Mouse (Mus musculus) stomach, embryonic 14.5 days (tissue): Measurements from ENCODE around the gene Ubash3b. TPM values are rescaled to one million over a fixed set of nuclear protein-coding genes. Genes with fewer than 3 reads are reported as not detected.

ENCODE experiments used
- ATAC-seq: fragments of 200-750 bp; cut with Nextera tagmentation; 2 replicates; pipeline ENCODE4 v1.8.0; 2017; ENCODE audit warnings: low read depth, moderate TSS enrichment; ENCODE audit not compliant: insufficient number of reproducible peaks, insufficient read depth, low FRiP score
- H3K27ac ChIP-seq: fragments of 300-500 bp; sonication (generic); 2 replicates; pipeline ENCODE4 v1.5.1; 2014; ENCODE audit warnings: mild to moderate bottlenecking, low read length, moderate library complexity, mixed read lengths
- H3K27me3 ChIP-seq: fragments of 300-500 bp; sonication (generic); 2 replicates; pipeline ENCODE4 v1.6.1; 2014; ENCODE audit warnings: low read length, control low read depth, mixed read lengths; ENCODE audit not compliant: control insufficient read depth, insufficient read depth
- H3K36me3 ChIP-seq: fragments of 300-500 bp; sonication (generic); 2 replicates; pipeline ENCODE4 v1.6.1; 2014; ENCODE audit warnings: mild to moderate bottlenecking, control low read depth, low read length, moderate library complexity, mixed read lengths; ENCODE audit not compliant: control insufficient read depth, insufficient read depth
- H3K4me1 ChIP-seq: fragments of 300-500 bp; sonication (generic); 2 replicates; pipeline ENCODE4 v1.6.1; 2014; ENCODE audit warnings: low read length, control low read depth, mixed read lengths; ENCODE audit not compliant: control insufficient read depth, insufficient read depth
- H3K4me2 ChIP-seq: fragments of 300-500 bp; sonication (generic); replicated peaks from 2 replicates; pipeline ENCODE4 v1.6.1; 2014; ENCODE audit warnings: low read depth, low read length, control low read depth
- H3K4me3 ChIP-seq: fragments of 300-500 bp; sonication (generic); 2 replicates; pipeline ENCODE4 v1.5.1; 2014; ENCODE audit warnings: low read depth, low read length, control low read depth
- H3K9ac ChIP-seq: fragments of 300-500 bp; sonication (generic); replicated peaks from 2 replicates; pipeline ENCODE4 v1.6.1; 2014; ENCODE audit warnings: low read depth, mild to moderate bottlenecking, control low read depth, low read length, moderate library complexity, mixed read lengths
- H3K9me3 ChIP-seq: fragments of 300-500 bp; sonication (generic); 2 replicates; pipeline ENCODE4 v1.6.1; 2016; ENCODE audit warnings: low read depth, low read length, control low read depth; ENCODE audit not compliant: control insufficient read depth
- WGBS: fragments of 180-500 bp; shearing (Covaris S2); extraction: QIAGEN DNeasy Blood & Tissue Kit; methylation state at CpG from one replicate; pipeline ENCODE4 v1.1.7; 2014; 5-methylcytosine and 5-hydroxymethylcytosine counted together
- polyA plus RNA-seq: library from polyadenylated mRNA; unstranded; fragments of >200 nt; fragmentation: Nextera tagmentation; extraction: Ambion mirVana; gene quantifications from 2 replicates; pipeline ENCODE4 v1.2.1, GENCODE M21; 2014

The Ubash3b gene
- polyA plus RNA-seq, 1 experiment from 2014 or later, result 3.7 TPM

DNA sequence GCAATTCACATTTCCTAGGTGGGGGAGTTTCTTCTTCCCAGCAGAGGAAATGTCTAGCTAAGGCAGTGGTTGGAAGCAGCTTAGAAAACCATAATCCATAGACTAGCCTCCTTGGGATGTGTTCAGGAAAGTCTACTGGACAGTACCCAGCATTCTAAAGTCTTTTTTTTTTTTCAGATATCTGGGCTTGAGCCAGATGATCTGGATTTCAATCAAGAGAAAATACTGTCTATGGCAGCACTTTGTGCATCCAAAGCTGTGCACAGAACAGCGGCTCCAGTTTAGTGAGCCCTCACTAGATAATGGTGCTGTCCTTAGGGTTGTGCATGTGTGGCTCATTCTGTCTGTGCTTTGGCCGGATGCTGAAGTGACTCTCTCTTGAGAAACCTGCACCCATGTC lies 2.3 kb downstream of the Ubash3b start:
- no peak overlapping the region for H3K4me3 ChIP-seq
- H3K4me2 ChIP-seq, result no peak overlapping the region
- no peak for ATAC-seq
- WGBS, result 84% methylated on average over 2 of the region's 2 CpGs
- peaks cover 3% of the 10 kb centered on the region; the same call in 1 of the 2 replicates for H3K27me3 ChIP-seq
- H3K36me3 ChIP-seq, result no peaks in the 10 kb centered on the region
- peaks cover 10% of the 10 kb centered on the region; the same call in 1 of the 2 replicates for H3K4me1 ChIP-seq
- no peak overlapping the region for H3K9ac ChIP-seq
- no peaks in the 10 kb centered on the region for H3K9me3 ChIP-seq
- H3K27ac ChIP-seq, result no peak overlapping the region

DNA sequence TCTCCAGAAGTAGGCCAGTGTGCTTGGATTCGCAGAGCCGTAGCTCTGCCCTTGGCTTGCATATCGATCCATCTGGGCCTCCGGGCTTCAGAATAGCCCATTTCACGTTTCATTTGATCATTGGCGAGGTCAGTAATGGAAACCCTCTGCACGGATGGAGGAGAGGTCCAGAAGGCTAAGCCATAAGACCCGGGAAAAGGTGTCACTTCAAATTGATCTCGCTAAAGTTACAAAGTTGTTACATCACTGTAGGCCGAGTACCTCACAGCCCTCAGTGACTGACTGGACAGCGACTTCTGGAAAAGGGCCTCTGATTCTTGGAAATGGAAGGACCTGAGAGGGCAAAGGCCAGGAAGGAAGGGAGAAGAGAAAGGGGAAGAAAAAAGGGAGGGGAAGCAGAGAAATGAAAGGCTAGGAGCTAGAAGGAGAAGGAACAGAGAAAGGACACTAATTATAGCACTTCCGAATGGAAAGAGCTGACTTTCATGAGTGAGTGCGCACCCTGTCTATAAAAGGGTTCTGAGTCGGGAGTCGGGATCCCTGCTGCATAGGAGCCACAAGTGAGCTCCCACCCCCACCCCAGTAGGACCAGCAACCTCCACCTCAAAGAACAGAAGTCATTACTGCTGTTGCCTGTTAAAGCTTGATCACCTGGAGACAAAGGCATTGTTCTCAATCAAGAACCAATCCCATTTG lies 3.5 kb downstream of the Ubash3b start:
- no peak for ATAC-seq

DNA sequence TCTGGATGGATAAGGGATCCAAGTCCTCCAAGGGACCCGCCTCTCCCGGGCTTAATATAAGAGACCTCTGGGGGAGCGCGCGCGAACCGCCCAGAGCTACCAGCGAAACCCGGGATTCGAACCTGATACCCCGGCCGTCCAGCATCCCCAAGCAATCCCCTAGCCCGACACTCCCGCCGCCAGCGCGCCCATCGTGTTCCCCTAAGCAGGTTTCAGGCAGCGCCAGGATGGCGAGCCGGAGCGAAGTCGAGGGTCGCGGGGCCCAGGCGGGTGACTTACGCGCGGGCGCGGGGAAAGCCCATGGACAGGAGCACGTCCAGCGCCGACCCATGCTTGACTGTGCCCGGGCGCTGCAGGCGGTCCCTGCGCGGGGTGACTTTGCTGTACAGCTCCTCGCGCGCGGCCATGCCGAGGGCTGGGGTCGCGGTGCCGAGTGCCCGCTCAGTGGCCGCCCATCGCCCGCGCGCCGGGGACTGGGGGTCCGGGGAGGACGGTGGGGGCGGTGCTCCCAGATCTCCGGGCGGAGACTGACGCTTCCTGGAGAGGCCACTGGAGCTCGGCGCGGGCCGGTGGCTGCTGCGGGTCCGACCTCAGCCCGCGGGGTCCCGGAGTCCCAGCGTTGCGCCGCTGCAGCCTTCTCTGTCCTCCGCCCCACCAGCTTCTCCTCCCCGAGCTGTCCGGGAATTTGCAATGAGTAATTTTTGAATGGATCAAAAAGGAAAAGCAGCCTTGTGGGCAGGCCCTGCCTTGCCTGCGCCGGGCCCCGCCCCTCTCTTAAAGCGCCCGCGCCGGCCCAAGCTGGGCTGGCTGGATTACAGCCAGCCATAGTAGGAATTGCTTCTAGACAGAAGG lies 4.3 kb downstream of the Ubash3b start:
- ATAC-seq, result peak; percentile 85
- Histone ChIP-seq H3K9ac (peak overlapping the region; percentile 58), H3K36me3 (no peaks in the 10 kb centered on the region), H3K27ac (peak overlapping the region; percentile 12; the same call in 1 of the 2 replicates), H3K4me3 (peak overlapping the region; percentile 78), H3K27me3 (peaks cover 3% of the 10 kb centered on the region; the same call in 1 of the 2 replicates), H3K4me2 (peak overlapping the region; percentile 82), H3K9me3 (no peaks in the 10 kb centered on the region), H3K4me1 (peaks cover 10% of the 10 kb centered on the region; the same call in 1 of the 2 replicates)
- 1% methylated on average over 79 of the region's 82 CpGs for WGBS

More for the DNA sequence above, 3.5 kb downstream of the Ubash3b start:
- H3K9ac ChIP-seq, result no peak overlapping the region
- H3K4me1 ChIP-seq, result peaks cover 10% of the 10 kb centered on the region; the same call in 1 of the 2 replicates
- no peaks in the 10 kb centered on the region for H3K9me3 ChIP-seq
- 25% methylated on average over 15 of the region's 15 CpGs for WGBS
- peak overlapping the region; percentile 82; the same call in 1 of the 2 replicates for H3K4me2 ChIP-seq
- H3K36me3 ChIP-seq, result no peaks in the 10 kb centered on the region
- no peak overlapping the region for H3K27ac ChIP-seq
- peak overlapping the region; percentile 78; the same call in 1 of the 2 replicates for H3K4me3 ChIP-seq
- peaks cover 3% of the 10 kb centered on the region; the same call in 1 of the 2 replicates for H3K27me3 ChIP-seq

DNA sequence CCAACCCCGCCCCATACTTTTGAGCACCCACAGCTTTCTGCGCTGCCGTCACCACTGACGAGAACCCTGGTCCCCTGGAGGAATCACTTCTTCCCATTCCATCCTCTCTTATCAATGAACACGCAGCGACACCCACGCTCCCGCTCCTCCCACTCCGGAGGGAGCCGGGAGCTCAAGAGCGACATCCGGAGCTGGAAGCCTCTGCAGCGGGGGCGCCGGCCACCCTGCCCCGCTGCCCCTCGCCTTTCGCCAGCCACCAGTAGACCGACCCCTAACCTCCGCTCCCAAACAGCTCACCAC lies 4.8 kb downstream of the Ubash3b start:
- Histone ChIP-seq H3K27me3 (peaks cover 3% of the 10 kb centered on the region; the same call in 1 of the 2 replicates), H3K4me1 (peaks cover 10% of the 10 kb centered on the region; the same call in 1 of the 2 replicates), H3K27ac (no peak overlapping the region; the same call in 1 of the 2 replicates), H3K4me3 (peak overlapping the region; percentile 78), H3K9me3 (no peaks in the 10 kb centered on the region), H3K4me2 (peak overlapping the region; percentile 82), H3K36me3 (no peaks in the 10 kb centered on the region), H3K9ac (peak overlapping the region; percentile 58)
- 1% methylated on average over 20 of the region's 20 CpGs for WGBS
- ATAC-seq, result no peak

DNA sequence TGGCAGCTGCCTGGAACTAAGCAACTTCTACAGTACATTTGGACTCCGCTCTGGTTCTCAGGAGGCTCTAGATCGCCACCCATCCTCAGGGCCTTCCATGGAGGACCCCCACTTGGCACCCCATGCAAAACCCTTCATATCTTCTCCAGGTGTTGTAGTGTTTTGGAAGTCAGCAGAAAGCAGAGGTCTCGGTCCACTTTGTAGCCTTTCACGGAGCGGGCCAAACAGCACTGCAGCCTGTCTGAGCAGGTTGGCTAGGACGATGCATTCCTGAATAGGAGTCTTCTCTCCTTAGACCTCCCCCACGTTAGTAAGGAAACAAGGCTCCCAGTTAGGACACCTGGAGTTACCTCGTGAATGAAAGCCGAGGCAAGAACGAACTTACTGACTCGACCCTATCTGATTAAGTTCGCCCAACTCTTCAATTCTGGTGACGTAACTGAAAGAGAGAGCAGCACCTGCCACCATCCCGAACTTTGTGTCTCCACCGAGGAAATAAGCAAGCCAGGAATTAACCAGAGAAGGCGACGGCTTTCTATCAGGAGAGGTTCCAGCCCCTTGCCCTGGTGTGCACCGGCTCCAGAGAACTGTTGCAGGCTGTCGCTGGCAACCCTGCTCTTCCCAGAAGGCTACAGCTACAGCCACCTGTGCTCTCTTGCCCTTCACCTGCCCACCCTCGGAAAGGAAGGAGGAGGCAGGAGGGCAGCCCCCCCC lies 5.3 kb downstream of the Ubash3b start:
- WGBS, result 18% methylated on average over 20 of the region's 20 CpGs
- Histone ChIP-seq H3K36me3 (no peaks in the 10 kb centered on the region), H3K9ac (0 out of 2 replicates have a peak overlapping the region, but pooled peaks have one; percentile 58), H3K4me3 (peak overlapping the region; percentile 78), H3K4me1 (peaks cover 10% of the 10 kb centered on the region; the same call in 1 of the 2 replicates), H3K4me2 (peak overlapping the region; percentile 82), H3K9me3 (no peaks in the 10 kb centered on the region), H3K27me3 (peaks cover 3% of the 10 kb centered on the region; the same call in 1 of the 2 replicates), H3K27ac (no peak overlapping the region)
- ATAC-seq, result no peak

DNA sequence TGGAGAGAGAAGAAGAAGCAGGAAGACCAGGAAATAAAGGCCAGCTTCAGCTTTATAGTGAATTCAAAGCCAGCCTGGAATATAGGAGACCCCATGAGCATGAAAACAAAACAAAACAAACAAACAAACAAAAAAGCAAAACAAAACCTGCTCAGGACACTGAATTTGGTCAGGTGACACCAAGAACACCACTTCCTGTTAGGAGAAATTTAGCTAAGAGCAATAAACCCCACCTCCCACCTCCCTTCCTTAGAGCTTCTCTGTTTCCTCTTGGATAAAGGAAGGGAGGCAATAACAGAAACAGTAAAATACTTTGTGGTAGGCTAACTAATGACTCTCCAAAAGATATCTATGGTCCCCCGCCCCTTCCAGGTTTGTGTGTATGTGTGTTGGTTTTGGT lies 7.5 kb downstream of the Ubash3b start:
- no peak overlapping the region for H3K27ac ChIP-seq
- no peaks in the 10 kb centered on the region for H3K9me3 ChIP-seq
- H3K36me3 ChIP-seq, result no peaks in the 10 kb centered on the region
- WGBS, result 82% methylated on average over 1 of the region's 1 CpGs
- peaks cover 3% of the 10 kb centered on the region; the same call in 1 of the 2 replicates for H3K27me3 ChIP-seq
- no peak overlapping the region for H3K4me2 ChIP-seq
- no peak overlapping the region for H3K4me3 ChIP-seq
- no peak for ATAC-seq
- H3K9ac ChIP-seq, result no peak overlapping the region
- H3K4me1 ChIP-seq, result peaks cover 10% of the 10 kb centered on the region; the same call in 1 of the 2 replicates

DNA sequence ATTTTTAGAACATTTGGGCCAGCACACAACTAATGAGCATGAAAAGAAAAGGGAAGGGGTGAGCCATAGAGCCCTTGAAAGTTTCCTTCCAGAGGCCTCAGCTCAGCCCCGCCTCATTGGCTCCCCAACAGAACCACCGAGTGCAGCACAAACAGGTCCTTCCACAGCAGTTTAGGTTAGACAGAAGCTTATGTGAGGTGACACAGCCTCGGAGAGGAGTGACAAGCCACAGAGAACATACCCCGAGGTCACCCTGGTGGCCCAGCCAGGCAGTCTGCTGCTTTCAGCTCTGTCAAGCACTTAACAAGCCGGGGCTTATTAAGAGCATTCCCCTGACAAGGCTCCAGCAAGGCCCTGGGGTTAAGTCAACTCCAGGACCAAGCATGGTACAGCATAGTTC lies 8.4 kb downstream of the Ubash3b start:
- peaks cover 3% of the 10 kb centered on the region; the same call in 1 of the 2 replicates for H3K27me3 ChIP-seq
- no peaks in the 10 kb centered on the region for H3K9me3 ChIP-seq
- no peak overlapping the region for H3K9ac ChIP-seq
- H3K36me3 ChIP-seq, result no peaks in the 10 kb centered on the region
- no peak overlapping the region for H3K4me3 ChIP-seq
- no peak for ATAC-seq
- peaks cover 10% of the 10 kb centered on the region; the same call in 1 of the 2 replicates for H3K4me1 ChIP-seq
- H3K27ac ChIP-seq, result no peak overlapping the region
- 50% methylated on average over 5 of the region's 5 CpGs for WGBS
- no peak overlapping the region for H3K4me2 ChIP-seq

DNA sequence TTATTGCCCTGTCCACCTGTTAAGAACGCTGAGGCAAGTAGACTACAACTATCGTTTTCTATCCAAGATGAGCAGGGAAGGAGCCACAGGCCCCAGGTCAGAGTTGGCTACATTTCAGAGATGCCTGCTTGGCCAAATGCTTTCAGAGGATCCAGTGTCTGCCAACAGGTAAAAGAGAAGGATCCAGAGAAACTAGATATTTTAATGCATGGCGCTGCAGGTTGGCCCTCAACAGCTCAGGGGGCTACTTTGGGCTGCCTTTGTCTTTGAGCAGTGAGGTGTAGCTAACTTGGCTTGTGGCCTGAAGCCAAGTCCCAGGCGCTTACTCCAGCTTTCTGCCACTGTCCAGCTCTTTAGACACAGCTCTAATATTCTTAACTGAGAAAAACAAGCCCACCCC lies 10.0 kb downstream of the Ubash3b start:
- H3K27me3 ChIP-seq, result peaks cover 3% of the 10 kb centered on the region; the same call in 1 of the 2 replicates
- H3K4me1 ChIP-seq, result peaks cover 11% of the 10 kb centered on the region; the same call in 1 of the 2 replicates
- no peak overlapping the region for H3K4me3 ChIP-seq
- no peak overlapping the region for H3K9ac ChIP-seq
- H3K36me3 ChIP-seq, result no peaks in the 10 kb centered on the region
- H3K27ac ChIP-seq, result no peak overlapping the region
- 82% methylated on average over 4 of the region's 4 CpGs for WGBS
- no peak for ATAC-seq
- no peaks in the 10 kb centered on the region for H3K9me3 ChIP-seq
- H3K4me2 ChIP-seq, result no peak overlapping the region
